Mouse (Mus musculus) lung, postnatal 0 days (tissue): ENCODE measurements at regions not wholly inside any gene's neighbourhood (a gene's known extent, or its start where the extent isn't known, plus 50 kb on each side); places are given as distances from the start of the nearest gene placed in this dataset.

Experiments used
- ATAC-seq: fragments of 200-750 bp; cut with Nextera tagmentation; 2 replicates; pipeline ENCODE4 v1.8.0; 2017; ENCODE audit warnings: moderate library complexity
- DNase-seq: peaks from one replicate; pipeline ENCODE4 v3.0.0-alpha.2; 2016; ENCODE audit warnings: low spot score
- H3K27ac ChIP-seq: fragments of 300-500 bp; sonication (generic); 2 replicates; pipeline ENCODE4 v1.5.1; 2014; ENCODE audit warnings: antibody characterized with exemption, mild to moderate bottlenecking, low read length, mixed read lengths
- H3K27me3 ChIP-seq: fragments of 300-500 bp; sonication (generic); replicated peaks from 2 replicates; pipeline ENCODE4 v1.6.1; 2014; ENCODE audit warnings: low read length, mixed read lengths; ENCODE audit not compliant: insufficient read depth
- H3K36me3 ChIP-seq: fragments of 300-500 bp; sonication (generic); 2 replicates; pipeline ENCODE4 v1.6.1; 2014; ENCODE audit warnings: low read length, mixed read lengths; ENCODE audit not compliant: insufficient read depth
- H3K4me1 ChIP-seq: fragments of 300-500 bp; sonication (generic); 2 replicates; pipeline ENCODE4 v1.6.1; 2014; ENCODE audit warnings: antibody characterized with exemption, low read depth, low read length, mixed read lengths; ENCODE audit not compliant: insufficient read depth
- H3K4me2 ChIP-seq: fragments of 300-500 bp; sonication (generic); replicated peaks from 2 replicates; pipeline ENCODE4 v1.6.1; 2014; ENCODE audit warnings: low read depth, mild to moderate bottlenecking, low read length, moderate library complexity, mixed read lengths
- H3K4me3 ChIP-seq: fragments of 300-500 bp; sonication (generic); 2 replicates; pipeline ENCODE4 v1.5.1; 2014; ENCODE audit warnings: low read depth, low read length
- H3K9ac ChIP-seq: fragments of 300-500 bp; sonication (generic); replicated peaks from 2 replicates; pipeline ENCODE4 v1.6.1; 2014; ENCODE audit warnings: low read depth, mild to moderate bottlenecking
- H3K9me3 ChIP-seq: fragments of 300-500 bp; sonication (generic); 2 replicates; pipeline ENCODE4 v1.6.1; 2016; ENCODE audit warnings: low read length, mixed read lengths
- CTCF ChIP-seq: IDR thresholded peaks from 2 replicates; pipeline ENCODE4 v1.5.1; 2016; ENCODE audit warnings: antibody characterized with exemption, mild to moderate bottlenecking
- EP300 ChIP-seq: IDR thresholded peaks from 2 replicates; pipeline ENCODE4 v1.6.1; 2016; ENCODE audit warnings: antibody characterized with exemption, mild to moderate bottlenecking, control low read depth
- WGBS: fragments of 180-500 bp; shearing (Covaris S2); extraction: QIAGEN DNeasy Blood & Tissue Kit; methylation state at CpG from one replicate; pipeline ENCODE4 v1.1.7; 2014; 5-methylcytosine and 5-hydroxymethylcytosine counted together

DNA sequence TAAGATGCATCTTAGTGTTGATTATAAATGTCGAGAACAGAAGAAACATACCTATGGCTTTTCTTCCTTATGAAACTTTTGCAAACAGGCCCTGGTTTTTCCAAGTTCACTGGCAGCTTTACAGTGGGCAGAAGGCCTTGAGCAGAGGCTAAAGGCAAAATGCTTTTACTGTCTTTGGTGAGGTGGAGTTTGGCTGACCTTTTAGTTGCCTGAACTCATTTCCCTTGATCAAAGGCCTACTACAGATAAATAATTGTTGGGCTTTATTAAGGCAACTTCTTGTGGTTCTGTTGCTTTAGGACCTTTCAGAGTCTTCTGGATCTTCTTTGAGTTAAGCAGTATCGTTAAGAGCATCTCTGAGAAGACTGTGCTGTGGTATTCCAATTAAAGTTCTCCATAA lies 94.6 kb upstream of the Arhgap20 start:
- DNase-seq (no peak), ATAC-seq (no peak)
- Histone ChIP-seq H3K4me3 (no peak overlapping the region), H3K9me3 (no peaks in the 10 kb centered on the region), H3K36me3 (no peaks in the 10 kb centered on the region), H3K9ac (no peak overlapping the region), H3K4me1 (no peaks in the 10 kb centered on the region), H3K27ac (no peak overlapping the region), H3K27me3 (no peaks in the 10 kb centered on the region), H3K4me2 (no peak overlapping the region)
- no peak for TF ChIP-seq CTCF
- WGBS, result 88% methylated on average over 2 of the region's 2 CpGs

DNA sequence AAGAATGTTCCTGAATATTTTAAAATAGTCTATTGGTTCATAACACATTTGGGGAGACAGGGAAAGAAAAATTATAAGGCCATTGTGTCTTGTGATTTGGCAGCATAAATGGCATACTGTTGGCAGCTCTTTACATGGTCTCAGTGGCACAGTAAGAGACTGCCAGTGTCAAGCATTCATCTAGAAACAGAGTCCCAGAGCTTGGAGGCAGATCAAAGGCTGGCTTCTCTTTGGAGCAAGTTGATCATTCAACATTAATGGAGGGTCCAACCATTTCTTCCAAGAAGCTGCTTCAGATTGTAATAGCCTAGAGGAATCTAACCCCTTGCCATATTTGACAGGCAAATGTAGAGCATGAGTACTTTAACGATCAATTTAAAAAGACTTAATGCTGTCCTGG lies 78.6 kb upstream of the Arhgap20 start:
- no peak for DNase-seq
- no peak for TF ChIP-seq EP300
- Histone ChIP-seq H3K36me3 (no peaks in the 10 kb centered on the region), H3K9me3 (no peaks in the 10 kb centered on the region), H3K9ac (no peak overlapping the region), H3K27me3 (no peaks in the 10 kb centered on the region), H3K4me1 (no peaks in the 10 kb centered on the region), H3K27ac (no peak overlapping the region), H3K4me3 (no peak overlapping the region), H3K4me2 (no peak overlapping the region)
- 87% methylated on average over 1 of the region's 1 CpGs for WGBS
- no peak for ATAC-seq

DNA sequence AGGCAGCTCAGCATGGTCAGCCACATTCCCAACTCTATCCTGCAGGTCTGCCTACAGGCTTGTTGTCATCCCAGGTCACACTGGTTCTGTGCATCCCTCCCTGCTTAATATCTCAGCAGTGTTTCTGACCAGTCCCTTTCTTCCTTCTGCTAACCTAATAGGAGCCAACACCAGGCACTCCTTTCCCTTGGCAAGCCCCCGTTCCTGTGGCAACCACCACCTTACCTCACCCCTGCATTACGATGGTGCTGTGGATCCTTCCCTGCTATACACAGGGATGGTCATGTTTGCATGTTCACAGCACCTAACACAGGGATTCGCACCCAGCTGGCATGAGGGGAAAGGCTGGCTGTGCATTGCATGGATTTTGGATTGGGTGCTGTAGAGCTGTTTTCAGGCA lies 50.8 kb upstream of the Arhgap20 start:
- 73% methylated on average over 3 of the region's 3 CpGs for WGBS
- no peaks in the 10 kb centered on the region for H3K4me1 ChIP-seq

More for the DNA sequence above, 50.8 kb upstream of the Arhgap20 start:
- H3K27ac ChIP-seq, result no peak overlapping the region
- H3K27me3 ChIP-seq, result no peaks in the 10 kb centered on the region
- no peaks in the 10 kb centered on the region for H3K9me3 ChIP-seq
- H3K9ac ChIP-seq, result no peak overlapping the region
- ATAC-seq (no peak), DNase-seq (no peak)
- H3K36me3 ChIP-seq, result no peaks in the 10 kb centered on the region
- no peak overlapping the region for H3K4me3 ChIP-seq
- no peak overlapping the region for H3K4me2 ChIP-seq
- TF ChIP-seq EP300 (no peak), CTCF (no peak)
